Mouse (Mus musculus) embryonic fibroblast, embryonic 13.5 days (primary cell): Measurements from ENCODE around the gene C1qb. TPM values are rescaled to one million over a fixed set of nuclear protein-coding genes. Genes with fewer than 3 reads are reported as not detected.

ENCODE experiments used
- H3K27ac ChIP-seq: 2 replicates; pipeline ENCODE4 v1.5.1; 2012; ENCODE audit warnings: low read length, control low read depth, inconsistent platforms; ENCODE audit not compliant: insufficient read depth
- H3K4me1 ChIP-seq: 2 replicates; pipeline ENCODE4 v1.6.1; 2011; ENCODE audit warnings: low read length; ENCODE audit not compliant: control insufficient read depth, insufficient read depth
- H3K4me3 ChIP-seq: 2 replicates; pipeline ENCODE4 v1.5.1; 2011; ENCODE audit warnings: mild to moderate bottlenecking, control low read depth, low read length; ENCODE audit not compliant: insufficient read depth
- CTCF ChIP-seq: IDR thresholded peaks from 2 replicates; pipeline ENCODE4 v1.5.1; 2011; ENCODE audit warnings: mild to moderate bottlenecking, control low read depth, low read length, moderate library complexity, borderline replicate concordance; ENCODE audit not compliant: insufficient read depth
- POLR2A ChIP-seq: IDR thresholded peaks from 2 replicates; pipeline ENCODE4 v1.6.1; 2011; ENCODE audit warnings: low read depth, mild to moderate bottlenecking, control low read depth, low read length, moderate library complexity
- polyA plus RNA-seq: library from polyadenylated mRNA; stranded (reverse); fragments of >200 nt; gene quantifications from 2 replicates; pipeline ENCODE4 v1.2.4, GENCODE M21; 2011; ENCODE audit warnings: low read depth; ENCODE audit not compliant: missing spikeins, insufficient read length

C1qb gene
- polyA plus RNA-seq, 1 experiment, result 10.7 TPM

- TF ChIP-seq CTCF, result no peak
- TF ChIP-seq POLR2A, result no peak
- no peak overlapping the region for H3K4me3 ChIP-seq
- H3K27ac ChIP-seq, result no peak overlapping the region
- no peaks in the 10 kb centered on the region for H3K4me1 ChIP-seq
Measured at GRCm38 (mm10) chr4:136912841-136913240, 26.9 kb upstream of the C1qb start.

- no peak for TF ChIP-seq POLR2A
- TF ChIP-seq CTCF, result no peak
- Histone ChIP-seq H3K4me3 (no peak overlapping the region), H3K27ac (no peak overlapping the region), H3K4me1 (no peaks in the 10 kb centered on the region)
Measured at GRCm38 (mm10) chr4:136911804-136912203, 25.8 kb upstream of the C1qb start.

GRCm38 (mm10) chr4:136911211-136911646 is 25.2 kb upstream of the C1qb start:
- no peaks in the 10 kb centered on the region for H3K4me1 ChIP-seq
- H3K4me3 ChIP-seq, result no peak overlapping the region
- no peak for TF ChIP-seq POLR2A
- H3K27ac ChIP-seq, result no peak overlapping the region

- no peak overlapping the region for H3K27ac ChIP-seq
- no peaks in the 10 kb centered on the region for H3K4me1 ChIP-seq
- TF ChIP-seq POLR2A, result no peak
- no peak for TF ChIP-seq CTCF
- H3K4me3 ChIP-seq, result no peak overlapping the region
Measured at GRCm38 (mm10) chr4:136907809-136908208, 21.8 kb upstream of the C1qb start.

GRCm38 (mm10) chr4:136907033-136907432 is 21.0 kb upstream of the C1qb start:
- no peak for TF ChIP-seq POLR2A
- TF ChIP-seq CTCF, result peak; percentile 84; the same call in 1 of the 2 replicates
- Histone ChIP-seq H3K27ac (no peak overlapping the region), H3K4me3 (no peak overlapping the region), H3K4me1 (no peaks in the 10 kb centered on the region)

- TF ChIP-seq POLR2A, result no peak
- TF ChIP-seq CTCF, result no peak
- Histone ChIP-seq H3K4me3 (no peak overlapping the region), H3K4me1 (no peaks in the 10 kb centered on the region), H3K27ac (no peak overlapping the region)
Measured at GRCm38 (mm10) chr4:136904767-136905539, 19.0 kb upstream of the C1qb start.

- TF ChIP-seq POLR2A, result no peak
- no peak for TF ChIP-seq CTCF
- Histone ChIP-seq H3K27ac (no peak overlapping the region), H3K4me3 (no peak overlapping the region)
Measured at GRCm38 (mm10) chr4:136899154-136899553, 13.2 kb upstream of the C1qb start.

GRCm38 (mm10) chr4:136898637-136899036 is 12.7 kb upstream of the C1qb start, which contains the start of gene C1qa:
Gene C1qa (minus strand): TSS chr4:136898803.
- Histone ChIP-seq H3K4me3 (no peak within 1 kb of the TSS), H3K27ac (no peak within 1 kb of the TSS), H3K4me1 (no peaks in the 10 kb centered on the region)
- TF ChIP-seq CTCF (no peak), POLR2A (no peak)

More at GRCm38 (mm10) chr4:136899154-136899553, 13.2 kb upstream of the C1qb start:
- H3K4me1 ChIP-seq, result no peaks in the 10 kb centered on the region

GRCm38 (mm10) chr4:136898084-136898598 is 12.2 kb upstream of the C1qb start:
- Histone ChIP-seq H3K4me3 (no peak overlapping the region), H3K4me1 (no peaks in the 10 kb centered on the region), H3K27ac (no peak overlapping the region)
- TF ChIP-seq CTCF, result no peak
- TF ChIP-seq POLR2A, result no peak

- Histone ChIP-seq H3K4me1 (no peaks in the 10 kb centered on the region), H3K27ac (no peak overlapping the region), H3K4me3 (no peak overlapping the region)
- no peak for TF ChIP-seq CTCF
Measured at GRCm38 (mm10) chr4:136896461-136896860, 10.5 kb upstream of the C1qb start.
